Mouse (Mus musculus): ENCODE results near the gene Cyb561d1.

DNA sequence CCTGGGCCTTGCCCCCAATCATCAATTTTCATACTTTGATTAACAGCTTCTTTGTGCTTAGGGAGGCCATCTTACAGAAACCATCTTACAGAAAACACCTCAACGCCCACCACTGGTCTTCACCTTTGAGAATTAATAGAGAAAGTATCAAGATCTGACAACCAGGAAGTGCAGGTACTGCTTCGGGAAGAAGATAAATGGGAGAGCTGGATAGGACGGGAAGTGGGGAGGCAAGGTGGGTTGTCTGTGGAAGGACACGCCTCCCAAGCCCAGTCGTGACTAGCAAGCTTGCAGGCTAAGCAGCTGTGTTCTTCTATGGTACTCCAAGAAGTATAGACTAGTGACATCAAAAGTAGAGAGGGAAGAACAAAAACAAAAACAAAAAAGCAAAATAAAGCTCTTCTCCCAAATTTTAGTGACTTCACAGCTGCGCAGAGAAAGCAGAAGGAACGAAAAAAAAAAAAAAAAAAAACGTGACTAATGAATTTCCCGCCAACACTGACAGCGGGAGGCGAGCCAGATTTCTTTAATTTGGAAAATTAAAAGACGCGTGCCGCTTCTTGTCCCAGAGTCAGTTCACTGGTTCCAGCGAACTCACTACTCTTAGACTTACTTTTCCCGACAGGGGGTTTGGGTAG, 15.4 kb downstream of the Cyb561d1 start:
- TF ChIP-seq CTCF (IDR thresholded peaks at IDR 0.05; ENCODE audit: extremely low read depth, insufficient read length, insufficient replicate concordance, low read depth, low read length) (no peak), POLR2A (IDR thresholded peaks at IDR 0.05; ENCODE audit: low read depth, low read length) (no peak)
